ENCODE assay signal across 7 mouse cellular contexts in genomic region chr3:105958974-105959580, GRCm38 (mm10). TPM values are rescaled to one million over a fixed set of nuclear protein-coding genes. Genes with fewer than 3 reads are reported as not detected.
A peak's percentile ranks its signal among the peaks of the same experiment; 100 is the strongest.
DNase-seq lines count a peak whose midpoint lies in the region; ATAC-seq lines count a peak whose summit lies in the region.

Gene Wdr77 (plus strand): TSS chr3:105959369.

- peak; percentile 97 for DNase-seq in adrenal gland, postnatal 14 days
- peak; percentile 99 for DNase-seq in embryonic facial prominence, embryonic 11.5 days (ENCODE audit: low spot score)
- DNase-seq in kidney, adult 11 months, result peak; percentile 95
- peak; percentile 98 for DNase-seq in limb, embryonic 10.5 days (ENCODE audit: low spot score)
- DNase-seq in spleen, adult 12 weeks (ENCODE audit: low spot score), result peak; percentile 99

- peak within 1 kb of the TSS; percentile 81 for H3K9ac ChIP-seq in embryonic facial prominence, embryonic 11.5 days (replicated peaks; ENCODE audit: low read length)
- peak within 1 kb of the TSS; percentile 97 for H3K9ac ChIP-seq in midbrain, embryonic 13.5 days (replicated peaks)

- peaks cover 5% of the 10 kb centered on the region; the same call in 1 of the 2 replicates for H3K36me3 ChIP-seq in embryonic facial prominence, embryonic 11.5 days (replicated peaks; ENCODE audit: control insufficient read depth, insufficient read depth, low read depth, low read length)
- peaks cover 73% of the 10 kb centered on the region for H3K36me3 ChIP-seq in limb, embryonic 10.5 days
- peaks cover 38% of the 10 kb centered on the region for H3K36me3 ChIP-seq in midbrain, embryonic 13.5 days

- H3K9me3 ChIP-seq in embryonic facial prominence, embryonic 11.5 days (replicated peaks; ENCODE audit: control insufficient read depth, low read length), result no peaks in the 10 kb centered on the region
- no peaks in the 10 kb centered on the region for H3K9me3 ChIP-seq in limb, embryonic 10.5 days (replicated peaks)
- H3K9me3 ChIP-seq in midbrain, embryonic 13.5 days, result no peaks in the 10 kb centered on the region

- WGBS in embryonic facial prominence, embryonic 11.5 days, result under 1% methylated on average over 52 of the region's 52 CpGs
- under 1% methylated on average over 52 of the region's 52 CpGs for WGBS in limb, embryonic 10.5 days
- under 1% methylated on average over 52 of the region's 52 CpGs for WGBS in midbrain, embryonic 13.5 days

- peak within 1 kb of the TSS; percentile 6; the same call in 1 of the 2 replicates for H3K27ac ChIP-seq in embryonic facial prominence, embryonic 11.5 days (replicated peaks; ENCODE audit: low read depth, low read length)
- H3K27ac ChIP-seq in limb, embryonic 10.5 days, result peak within 1 kb of the TSS; percentile 94
- H3K27ac ChIP-seq in midbrain, embryonic 13.5 days, result peak within 1 kb of the TSS; percentile 86

- H3K27me3 ChIP-seq in embryonic facial prominence, embryonic 11.5 days (ENCODE audit: control insufficient read depth, insufficient read depth, low read length), result no peaks in the 10 kb centered on the region
- no peaks in the 10 kb centered on the region for H3K27me3 ChIP-seq in limb, embryonic 10.5 days (ENCODE audit: low read depth, poor library complexity, severe bottlenecking)
- H3K27me3 ChIP-seq in midbrain, embryonic 13.5 days, result no peaks in the 10 kb centered on the region

- H3K4me1 ChIP-seq in embryonic facial prominence, embryonic 11.5 days (ENCODE audit: control insufficient read depth, insufficient read depth, low read length), result no peaks in the 10 kb centered on the region
- H3K4me1 ChIP-seq in limb, embryonic 10.5 days, result peaks cover 16% of the 10 kb centered on the region
- peaks cover 41% of the 10 kb centered on the region for H3K4me1 ChIP-seq in midbrain, embryonic 13.5 days (replicated peaks)

- H3K4me3 ChIP-seq in embryonic facial prominence, embryonic 11.5 days (ENCODE audit: low read depth, low read length), result peak within 1 kb of the TSS; percentile 82
- peak within 1 kb of the TSS; percentile 94 for H3K4me3 ChIP-seq in limb, embryonic 10.5 days
- peak within 1 kb of the TSS; percentile 94 for H3K4me3 ChIP-seq in midbrain, embryonic 13.5 days (replicated peaks)

- H3K4me2 ChIP-seq in embryonic facial prominence, embryonic 11.5 days (ENCODE audit: low read depth, low read length), result peak within 1 kb of the TSS; percentile 65
- peak within 1 kb of the TSS; percentile 89 for H3K4me2 ChIP-seq in midbrain, embryonic 13.5 days (replicated peaks)

- peak; percentile 96 for ATAC-seq in embryonic facial prominence, embryonic 11.5 days (replicated peaks; ENCODE audit: insufficient number of reproducible peaks, low FRiP score, low TSS enrichment, low read depth)
- peak; percentile 91 for ATAC-seq in granulocyte monocyte progenitor cell, adult 5-6 weeks (replicated peaks; ENCODE audit: poor library complexity, severe bottlenecking)
- ATAC-seq in midbrain, embryonic 13.5 days, result peak; percentile 98

RNA-seq across cellular contexts. Expression of gene Wdr77, which starts in this region (rescaled TPM):
- total RNA-seq in adrenal gland, postnatal 14 days (2021), result 62.1 and 76.4 TPM in 2 replicates
- polyA plus RNA-seq in embryonic facial prominence, embryonic 11.5 days (2014; fragmentation: Nextera tagmentation; extraction: Ambion mirVana), result 117 and 127 TPM in 2 replicates
- total RNA-seq in granulocyte monocyte progenitor cell, adult 5-6 weeks (2014; fragmentation: Nextera tagmentation), result 75.6 and 98.5 TPM in 2 replicates
- 35.9 and 49.0 TPM in 2 replicates for total RNA-seq in granulocyte monocyte progenitor cell, adult 5-6 weeks (2017)
- 168 and 193 TPM in 2 replicates for polyA plus RNA-seq in limb, embryonic 10.5 days (2016; fragmentation: Nextera tagmentation; extraction: Ambion mirVana)
- polyA plus RNA-seq in midbrain, embryonic 13.5 days (2015; fragmentation: Nextera tagmentation; extraction: Ambion mirVana), result 107 TPM in 2 replicates

Comparison
In these comparisons a context has a peak if more than half of its experiments do, and no peak if none do; other contexts are left out.
1. Peak in every context shown above with its lines: DNase-seq, ATAC-seq, H3K4me3 ChIP-seq and H3K27ac ChIP-seq.
2. H3K27ac ChIP-seq: peak in every context shown above with its lines; median percentile 94 in limb, embryonic 10.5 days; 86 in midbrain, embryonic 13.5 days; 6 in embryonic facial prominence, embryonic 11.5 days.